Mouse (Mus musculus) activated CD4-positive, CD25-positive, alpha-beta regulatory T cell, adult 9 weeks (primary cell): Measurements from ENCODE around the gene Nupl1. TPM values are rescaled to one million over a fixed set of nuclear protein-coding genes. Genes with fewer than 3 reads are reported as not detected.

Experiments
- polyA plus RNA-seq: library from polyadenylated mRNA; unstranded; fragments of 100-300 nt; shearing (Covaris generic); gene quantifications from one replicate; pipeline ENCODE4 v1.2.1, GENCODE M21; 2017

Gene Nupl1
- polyA plus RNA-seq = not detected

GRCm38 (mm10) chr14:60251281-60252003 lies at the start of gene Nupl1, which contains the start of gene Gm49336:
Gene Nupl1, minus strand, starts transcription at chr14:60251431.
Gene Gm49336, minus strand, starts transcription at chr14:60251507.

DNA sequence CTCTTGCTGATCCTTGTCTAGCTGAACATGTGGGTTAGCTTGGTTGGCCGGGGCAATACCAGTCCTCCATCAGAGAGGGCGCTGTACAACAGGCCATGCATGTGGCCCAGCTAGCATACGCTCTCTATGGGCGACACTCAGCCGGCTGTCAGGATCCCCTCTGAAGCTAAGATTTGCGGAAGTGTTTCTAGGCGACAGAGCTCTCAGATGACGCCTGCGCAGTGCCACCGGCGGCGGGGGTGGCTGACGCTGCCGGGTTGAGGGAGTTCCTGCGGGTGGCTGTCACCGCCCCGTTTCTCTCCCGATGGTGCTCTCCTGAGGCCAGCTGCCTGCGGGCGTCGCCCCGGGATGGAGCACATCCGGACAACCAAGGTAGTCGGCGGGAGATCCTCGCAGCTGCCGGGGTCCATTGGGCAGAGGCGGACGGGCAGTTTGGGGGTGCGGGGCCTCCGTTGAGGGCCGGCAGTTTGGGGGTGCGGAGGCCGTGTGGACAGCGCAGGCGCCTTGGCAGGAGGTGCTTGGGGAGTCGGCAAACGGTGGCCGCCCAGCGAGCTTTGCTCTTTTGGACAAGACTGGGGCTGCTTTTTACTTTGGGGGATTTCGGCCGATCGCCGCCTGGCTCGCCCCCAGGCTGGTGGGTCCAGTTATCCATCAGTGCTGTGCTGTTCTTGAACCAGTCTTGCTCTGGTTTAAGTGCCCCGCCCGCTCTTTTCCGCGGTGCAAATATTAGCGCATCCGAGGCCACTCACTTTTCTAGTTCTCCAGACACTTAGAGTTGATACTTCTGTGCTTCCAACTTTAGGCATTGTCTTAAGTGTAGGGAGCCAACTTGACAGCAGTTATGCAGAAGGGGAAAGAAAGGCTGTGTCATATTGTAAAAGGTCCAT lies 14.0 kb upstream of the Nupl1 start, which contains the start of gene Mtmr6:
Gene Mtmr6 (plus strand): TSS at position 239 of the 887 bp plus-strand sequence.

GRCm38 (mm10) chr14:60196884-60197283 lies 54.3 kb downstream of the Nupl1 start, which contains the start of gene Atp8a2:
Gene Atp8a2, minus strand, starts transcription at chr14:60197179.

Other genes with a start within 250 kb of the Nupl1 start
- gene Atp8a2, start 54.3 kb downstream of the Nupl1 start, polyA plus RNA-seq = 0.88 TPM
- 60.6 TPM for gene Gm49336, start 76 bp upstream of the Nupl1 start, polyA plus RNA-seq
- 77.7 TPM for gene Mtmr6, start 13.8 kb upstream of the Nupl1 start, polyA plus RNA-seq
- not detected for gene Amer2, start 121.8 kb upstream of the Nupl1 start, polyA plus RNA-seq